Mouse (Mus musculus) Muller cell, postnatal 12 days (primary cell): ENCODE results near the gene Sipa1.
A peak's percentile ranks its signal among the peaks of the same experiment; 100 is the strongest.
"Not testable (repeated sequence)": the region's sequence is repeated elsewhere in the genome, so short reads cannot be mapped to it uniquely, and the experiment has no call there.

ENCODE experiments used
- DNase-seq: peaks from one replicate; pipeline ENCODE4 v3.0.0-alpha.2; 2015; ENCODE audit errors: inconsistent ontology term

The Sipa1 gene

GRCm38 (mm10) chr19:5686954-5687353 is 23.4 kb upstream of the Sipa1 start:
- DNase-seq, result not testable (repeated sequence)

GRCm38 (mm10) chr19:5686437-5686836 is 22.9 kb upstream of the Sipa1 start:
- DNase-seq, result no peak

DNA sequence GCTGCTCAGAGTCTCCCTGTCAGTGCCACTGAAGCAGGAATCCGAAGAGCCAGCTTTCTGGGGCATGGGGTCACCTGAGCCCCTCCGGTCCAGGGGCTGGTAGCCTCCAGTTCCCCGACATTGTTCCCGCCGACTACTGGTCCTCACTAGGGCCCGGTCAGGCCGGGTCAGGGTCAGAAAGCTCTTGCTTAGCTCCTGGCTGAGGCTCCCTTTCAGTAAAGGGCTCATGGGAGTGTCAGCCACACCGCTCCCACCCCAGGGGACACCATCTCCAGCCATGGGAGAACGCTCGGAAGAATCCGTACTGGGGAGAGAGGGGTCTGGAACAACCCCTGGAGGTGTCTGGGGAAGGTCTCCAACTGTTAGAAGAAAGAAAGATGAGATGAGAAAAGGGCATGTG is 22.4 kb upstream of the Sipa1 start:
- no peak for DNase-seq

- DNase-seq, result no peak
Observed at GRCm38 (mm10) chr19:5685431-5685830, 21.9 kb upstream of the Sipa1 start.

GRCm38 (mm10) chr19:5684985-5685384 is 21.5 kb upstream of the Sipa1 start:
- DNase-seq, result no peak

- DNase-seq, result no peak
Observed at GRCm38 (mm10) chr19:5684236-5684635, 20.7 kb upstream of the Sipa1 start.

GRCm38 (mm10) chr19:5680432-5680831 is 16.9 kb upstream of the Sipa1 start:
- DNase-seq, result no peak

- no peak for DNase-seq
Observed at GRCm38 (mm10) chr19:5668372-5668771, 4.9 kb upstream of the Sipa1 start.

- DNase-seq, result no peak
Observed at GRCm38 (mm10) chr19:5666386-5666785, 2.9 kb upstream of the Sipa1 start.

- DNase-seq, result no peak
Observed at GRCm38 (mm10) chr19:5665465-5665864, 2.0 kb upstream of the Sipa1 start.

DNA sequence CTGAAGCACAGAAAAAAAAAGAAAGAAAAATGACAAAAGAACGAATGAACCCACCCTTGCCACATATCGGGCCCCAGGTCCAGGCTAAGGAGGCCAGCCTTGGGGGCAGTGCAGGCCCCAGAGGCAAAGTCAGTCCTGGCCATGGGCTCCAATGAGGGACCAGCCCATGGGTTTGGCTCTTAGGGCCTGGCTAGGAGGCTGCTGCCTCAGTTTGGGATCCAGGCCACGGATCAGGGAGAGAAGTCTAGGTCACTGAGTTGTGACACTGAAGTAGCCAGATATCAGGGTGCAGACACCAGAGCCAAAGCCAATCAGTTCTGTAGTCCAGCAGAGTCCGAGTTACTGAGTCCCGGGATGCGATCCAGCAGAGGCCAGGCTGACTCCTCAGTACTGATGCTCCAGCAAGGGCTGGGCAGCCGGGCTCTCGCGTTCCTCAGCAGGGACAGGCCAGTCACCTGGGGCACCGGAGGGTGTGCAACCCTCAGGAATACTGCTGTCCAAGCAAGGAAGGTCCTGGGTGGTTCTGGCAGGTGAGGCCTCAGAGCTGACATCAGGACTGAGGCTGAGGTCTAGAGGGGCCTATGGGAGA is 1.3 kb upstream of the Sipa1 start:
- DNase-seq, result no peak

- DNase-seq, result no peak
Observed at GRCm38 (mm10) chr19:5662310-5662709, 1.2 kb downstream of the Sipa1 start.

GRCm38 (mm10) chr19:5660942-5661751 is 2.4 kb downstream of the Sipa1 start:
- no peak for DNase-seq

DNA sequence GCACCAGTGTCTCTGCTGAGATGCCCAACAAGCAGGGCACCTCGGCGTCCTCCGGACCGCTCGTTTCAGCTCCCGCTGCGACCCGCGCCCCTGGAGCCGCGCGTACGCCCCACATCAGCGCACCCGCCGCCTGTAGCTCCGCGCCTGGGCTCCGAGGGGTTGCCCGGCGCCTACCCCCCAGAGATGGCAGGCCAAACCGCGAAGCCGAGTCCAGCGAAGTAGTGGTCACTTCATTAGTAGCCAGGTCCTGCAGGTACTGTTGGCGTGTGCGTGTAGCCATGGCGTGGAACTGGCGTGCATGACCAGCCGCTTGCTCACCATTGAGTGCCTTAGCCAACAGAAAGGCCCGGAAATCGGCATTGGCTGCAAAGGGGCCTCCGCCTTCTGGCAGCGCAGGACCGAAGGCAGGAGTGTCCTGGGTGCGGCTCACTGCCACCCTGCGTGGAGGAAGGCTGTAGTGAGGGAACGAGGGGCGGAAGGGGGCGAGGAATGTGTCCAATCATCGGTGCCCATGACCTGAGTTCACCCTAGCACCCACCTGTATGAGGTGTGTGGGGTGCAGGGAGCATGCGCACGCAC is 8.7 kb downstream of the Sipa1 start:
- DNase-seq, result peak; percentile 16

GRCm38 (mm10) chr19:5653969-5654719 is 9.4 kb downstream of the Sipa1 start:
- DNase-seq, result peak; percentile 47

- DNase-seq, result no peak
Observed at GRCm38 (mm10) chr19:5652570-5652969, 10.9 kb downstream of the Sipa1 start.

DNA sequence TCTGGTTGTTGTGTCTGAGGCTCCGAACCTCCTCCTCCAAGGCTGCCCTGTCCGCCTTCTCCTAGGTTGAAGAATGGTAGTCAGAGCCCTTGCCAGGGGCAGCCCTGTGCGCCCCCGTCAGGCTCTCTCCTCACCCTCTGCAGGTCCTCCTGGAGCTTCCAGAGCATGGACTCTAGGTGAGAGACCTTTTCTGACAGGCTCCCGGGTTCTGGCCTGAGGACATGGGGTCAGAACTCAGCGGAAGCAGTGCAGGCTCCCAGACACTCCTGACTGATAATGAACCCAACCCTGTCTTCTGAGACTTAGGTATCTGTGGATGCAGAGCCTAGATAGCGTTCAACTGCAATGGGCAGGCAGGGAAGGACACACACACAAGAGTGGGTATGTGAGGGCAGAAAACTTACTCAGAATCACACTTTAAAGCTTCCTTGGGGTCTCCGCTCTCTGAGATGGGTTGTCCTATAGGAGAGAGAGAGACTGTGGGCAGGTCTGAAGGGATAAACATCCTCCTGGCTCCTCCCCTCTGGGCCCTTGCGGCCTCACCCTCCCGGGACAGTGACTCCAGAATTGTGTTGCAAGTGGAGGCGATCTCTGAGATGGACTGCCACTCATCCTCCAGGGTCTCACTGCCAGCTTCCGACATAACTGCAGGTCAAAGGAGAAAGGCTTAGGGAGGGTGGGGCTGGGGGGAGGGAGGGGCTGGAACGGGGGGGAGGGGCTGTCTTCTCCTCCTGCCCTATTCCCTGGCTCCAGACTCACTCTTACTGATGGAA is 11.8 kb downstream of the Sipa1 start:
- DNase-seq, result no peak

DNA sequence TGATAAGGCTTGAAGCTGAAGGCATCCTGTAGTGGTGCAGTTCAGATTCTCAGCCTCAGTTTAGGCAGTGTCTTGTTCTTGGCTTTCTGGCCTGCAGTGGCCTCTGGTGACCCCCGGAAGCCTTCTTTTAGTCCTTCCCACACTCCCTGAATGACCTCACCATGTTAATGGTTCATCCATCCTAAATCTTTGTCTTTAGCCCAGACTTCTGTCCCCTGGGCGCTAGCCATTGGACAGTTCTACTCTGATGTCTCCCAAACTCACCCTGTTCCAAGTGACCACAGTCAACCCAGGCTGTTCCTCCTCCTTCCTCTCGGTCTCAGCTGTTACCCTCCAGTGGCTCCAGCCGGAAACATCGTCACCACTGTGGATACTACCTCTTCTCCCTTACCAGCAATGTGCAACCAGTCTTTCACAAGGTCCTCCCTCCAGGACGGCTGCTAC is 14.2 kb downstream of the Sipa1 start:
- no peak for DNase-seq

- DNase-seq, result peak; percentile 82
Observed at GRCm38 (mm10) chr19:5648401-5649297, 14.9 kb downstream of the Sipa1 start.

DNA sequence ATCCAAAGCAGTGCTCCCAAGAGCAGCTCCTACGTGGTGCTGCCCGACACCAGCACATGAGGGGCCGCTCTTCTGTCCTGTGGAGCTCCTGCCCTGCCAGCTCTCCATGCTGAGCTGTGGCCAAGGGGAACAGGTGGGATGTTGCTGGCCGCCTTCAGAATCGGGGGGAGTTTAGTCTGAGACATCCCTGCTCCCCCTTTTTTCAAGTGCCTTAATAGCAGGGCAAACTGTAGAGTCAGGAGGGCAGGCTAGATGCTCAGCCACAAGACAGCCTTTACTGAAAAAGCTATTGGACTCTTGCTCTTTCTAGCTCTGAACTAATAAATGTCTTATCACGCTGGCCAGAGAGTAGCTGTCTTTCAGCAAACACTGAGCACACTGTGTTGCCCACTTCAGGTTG is 15.7 kb downstream of the Sipa1 start:
- DNase-seq, result no peak
